9 mouse cellular contexts compared by ENCODE assay signal in the genomic region with DNA sequence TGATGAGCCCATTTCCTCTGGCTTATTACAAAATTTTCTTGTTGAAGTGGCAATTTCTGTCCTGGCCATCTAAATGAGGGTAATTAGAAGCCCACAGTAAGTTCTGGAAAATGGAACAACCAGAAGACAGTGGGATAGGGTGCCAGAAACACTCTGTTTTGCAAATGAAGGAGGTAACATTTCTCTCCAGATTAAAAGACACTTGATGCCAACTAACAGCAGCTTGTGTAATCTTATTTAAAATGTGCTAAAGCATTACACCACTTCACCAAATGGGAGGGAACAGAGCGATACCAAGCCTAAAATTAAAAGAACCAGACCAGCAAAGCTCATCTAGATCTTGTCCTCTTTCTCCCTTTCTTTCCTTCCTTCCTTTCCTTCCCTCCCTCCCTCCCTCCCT.
"Had no signal": no experiment of that assay in that cellular context is flagged by ENCODE, and none has a peak within 500 bp of the region (broad histone marks: within the 10 kb centered on the region; RNA-seq: fewer than 3 reads in every experiment).

No protein-coding gene starts in this region.

- H3K4me2 ChIP-seq: liver, embryonic 12.5 days; lung, embryonic 15.5 days; midbrain, embryonic 13.5 days; stomach, embryonic 15.5 days had no signal

- H3K36me3 ChIP-seq: limb, embryonic 10.5 days; liver, embryonic 12.5 days; lung, embryonic 15.5 days; midbrain, embryonic 13.5 days; stomach, embryonic 15.5 days had no signal

- H3K4me3 ChIP-seq: left cerebral cortex, adult 2 months; limb, embryonic 10.5 days; liver, embryonic 12.5 days; lung, embryonic 15.5 days; midbrain, embryonic 13.5 days; stomach, embryonic 15.5 days had no signal

- H3K9ac ChIP-seq: liver, embryonic 12.5 days; lung, embryonic 15.5 days; midbrain, embryonic 13.5 days; stomach, embryonic 15.5 days had no signal

- H3K9me3 ChIP-seq: limb, embryonic 10.5 days; liver, embryonic 12.5 days; lung, embryonic 15.5 days; midbrain, embryonic 13.5 days; stomach, embryonic 15.5 days had no signal

- DNase-seq: kidney, adult 8-10 months; kidney, postnatal 25 days; thymus, postnatal 36 days had no signal

- H3K27me3 ChIP-seq: liver, embryonic 12.5 days; lung, embryonic 15.5 days; midbrain, embryonic 13.5 days; stomach, embryonic 15.5 days had no signal

- ATAC-seq: liver, embryonic 12.5 days; midbrain, embryonic 13.5 days had no signal

- H3K27ac ChIP-seq: limb, embryonic 10.5 days; liver, embryonic 12.5 days; lung, embryonic 15.5 days; midbrain, embryonic 13.5 days; stomach, embryonic 15.5 days had no signal
